Mouse (Mus musculus): ENCODE data around the gene Dnaja2.

Gene Dnaja2

GRCm38 (mm10) chr8:85555181-85556145 lies at the start of gene Dnaja2:
TSS of gene Dnaja2 (minus strand) at chr8:85555344.
- peak; percentile 92 for DNase-seq (ENCODE audit: low read depth, low spot score)

- no peak for DNase-seq (ENCODE audit: low read depth, low spot score)
Observed at GRCm38 (mm10) chr8:85604201-85604600, 49.1 kb upstream of the Dnaja2 start.

- DNase-seq (ENCODE audit: low read depth, low spot score) = peak; percentile 54
Observed at GRCm38 (mm10) chr8:85603203-85603895, 48.2 kb upstream of the Dnaja2 start.

GRCm38 (mm10) chr8:85602737-85603136 lies 47.6 kb upstream of the Dnaja2 start:
- no peak for DNase-seq (ENCODE audit: low read depth, low spot score)

GRCm38 (mm10) chr8:85601741-85602140 lies 46.6 kb upstream of the Dnaja2 start:
- no peak for DNase-seq (ENCODE audit: low read depth, low spot score)

GRCm38 (mm10) chr8:85597413-85598191 lies 42.5 kb upstream of the Dnaja2 start:
- DNase-seq (ENCODE audit: low read depth, low spot score) = no peak

- no peak for DNase-seq (ENCODE audit: low read depth, low spot score)
Observed at GRCm38 (mm10) chr8:85595391-85595790, 40.2 kb upstream of the Dnaja2 start.

GRCm38 (mm10) chr8:85594983-85595382 lies 39.8 kb upstream of the Dnaja2 start:
- DNase-seq (ENCODE audit: low read depth, low spot score) = no peak

GRCm38 (mm10) chr8:85593324-85593723 lies 38.2 kb upstream of the Dnaja2 start:
- DNase-seq (ENCODE audit: low read depth, low spot score) = no peak

GRCm38 (mm10) chr8:85591532-85591931 lies 36.4 kb upstream of the Dnaja2 start:
- no peak for DNase-seq (ENCODE audit: low read depth, low spot score)

- no peak for DNase-seq (ENCODE audit: low read depth, low spot score)
Observed at GRCm38 (mm10) chr8:85590258-85590657, 35.1 kb upstream of the Dnaja2 start.

GRCm38 (mm10) chr8:85588596-85588995 lies 33.5 kb upstream of the Dnaja2 start:
- no peak for DNase-seq (ENCODE audit: low read depth, low spot score)

GRCm38 (mm10) chr8:85577666-85578065 lies 22.5 kb upstream of the Dnaja2 start:
- no peak for DNase-seq (ENCODE audit: low read depth, low spot score)

- DNase-seq (ENCODE audit: low read depth, low spot score) = no peak
Observed at GRCm38 (mm10) chr8:85573972-85574496, 18.9 kb upstream of the Dnaja2 start.

GRCm38 (mm10) chr8:85570466-85570865 lies 15.3 kb upstream of the Dnaja2 start:
- peak; percentile 72 for DNase-seq (ENCODE audit: low read depth, low spot score)

GRCm38 (mm10) chr8:85567801-85568200 lies 12.7 kb upstream of the Dnaja2 start:
- DNase-seq (ENCODE audit: low read depth, low spot score) = no peak

GRCm38 (mm10) chr8:85565186-85565585 lies 10.0 kb upstream of the Dnaja2 start:
- DNase-seq (ENCODE audit: low read depth, low spot score) = no peak

- DNase-seq (ENCODE audit: low read depth, low spot score) = no peak
Observed at GRCm38 (mm10) chr8:85563336-85563735, 8.2 kb upstream of the Dnaja2 start.

GRCm38 (mm10) chr8:85559966-85560365 lies 4.8 kb upstream of the Dnaja2 start:
- peak; percentile 17 for DNase-seq (ENCODE audit: low read depth, low spot score)

- DNase-seq (ENCODE audit: low read depth, low spot score) = peak; percentile 73
Observed at GRCm38 (mm10) chr8:85559201-85559600, 4.1 kb upstream of the Dnaja2 start.

- DNase-seq (ENCODE audit: low read depth, low spot score) = no peak
Observed at GRCm38 (mm10) chr8:85557601-85557986, 2.5 kb upstream of the Dnaja2 start.

Measured in A20 (cell line).